Mouse (Mus musculus) MEL (cell line): ENCODE measurements around the gene Anp32e.
"Not testable (repeated sequence)": the region's sequence is repeated elsewhere in the genome, so short reads cannot be mapped to it uniquely, and the experiment has no call there.

Experiments
- CTCF ChIP-seq, 3 experiments: IDR thresholded peaks in 2 of 3; conservative IDR thresholded peaks in 1 of 3; 2 replicates each; pipeline ENCODE4 v1.5.1; 2011 to 2012; ENCODE audit warnings: low read length in 3 of 3, low read depth in 2 of 3, mild to moderate bottlenecking in 2 of 3, improper control_type of control experiment in 1 of 3, inconsistent platforms in 1 of 3, mixed read lengths in 1 of 3, moderate library complexity in 1 of 3; ENCODE audit not compliant: control insufficient read depth in 1 of 3, insufficient read depth in 1 of 3, poor library complexity in 1 of 3, severe bottlenecking in 1 of 3
- EP300 ChIP-seq, 2 experiments: IDR thresholded peaks; 2 replicates each; pipeline ENCODE4 v1.6.1; 2011; ENCODE audit warnings: improper control_type of control experiment in 2 of 2, low read length in 2 of 2, low read depth in 1 of 2, mild to moderate bottlenecking in 1 of 2
- KAT2A ChIP-seq: conservative IDR thresholded peaks from 2 replicates; pipeline ENCODE4 v1.6.1; 2012; ENCODE audit warnings: low read depth, low read length, improper control_type of control experiment, inconsistent platforms
- MAX ChIP-seq: IDR thresholded peaks from 2 replicates; pipeline ENCODE4 v1.6.1; 2011; ENCODE audit warnings: low read length, improper control_type of control experiment
- POLR2A ChIP-seq, 2 experiments: IDR thresholded peaks; 2 replicates each; pipeline ENCODE4 v1.6.1; 2011 to 2012; ENCODE audit warnings: low read length in 2 of 2, mild to moderate bottlenecking in 2 of 2, control low read depth in 1 of 2, improper control_type of control experiment in 1 of 2, low read depth in 1 of 2, moderate library complexity in 1 of 2; ENCODE audit not compliant: control insufficient read depth in 1 of 2, insufficient read depth in 1 of 2, poor library complexity in 1 of 2
- TBP ChIP-seq: IDR thresholded peaks from 2 replicates; pipeline ENCODE4 v1.8.0; 2011; ENCODE audit warnings: low read depth, low read length, improper control_type of control experiment
- UBTF ChIP-seq: IDR thresholded peaks from 2 replicates; pipeline ENCODE4 v1.6.1; 2012; ENCODE audit warnings: low read depth, mild to moderate bottlenecking, inconsistent platforms, low read length, improper control_type of control experiment, moderate library complexity, borderline replicate concordance; ENCODE audit not compliant: insufficient read depth
- USF1 ChIP-seq: IDR thresholded peaks from 2 replicates; pipeline ENCODE4 v1.6.1; 2014; ENCODE audit warnings: low read depth, mild to moderate bottlenecking, inconsistent platforms, low read length, improper control_type of control experiment, moderate library complexity
- ZNF384 ChIP-seq: IDR thresholded peaks from 2 replicates; pipeline ENCODE4 v1.6.1; 2012; ENCODE audit warnings: low read depth, mild to moderate bottlenecking, inconsistent platforms, low read length, improper control_type of control experiment

- not testable (repeated sequence) for TF ChIP-seq POLR2A (IDR thresholded peaks at IDR 0.05; ENCODE audit: control insufficient read depth in 1 of 2, insufficient read depth in 1 of 2, low read depth in 1 of 2, low read length in 2 of 2, poor library complexity in 1 of 2); USF1; CTCF (IDR thresholded peaks at IDR 0.05 in 2 of 3, conservative IDR thresholded peaks at IDR 0.05 in 1 of 3; ENCODE audit: control insufficient read depth in 1 of 3, insufficient read depth in 1 of 3, low read depth in 2 of 3, low read length in 3 of 3, poor library complexity in 1 of 3, severe bottlenecking in 1 of 3); EP300 (IDR thresholded peaks at IDR 0.05; ENCODE audit: low read depth in 1 of 2, low read length in 2 of 2); TBP; UBTF; KAT2A; MAX
- peak; percentile 58 for TF ChIP-seq ZNF384
These were observed 48.5 kb downstream of the Anp32e start for GRCm38 (mm10) chr3:95977587-95977986.
